Mouse (Mus musculus): Measurements from ENCODE around the gene Snx22.

DNA sequence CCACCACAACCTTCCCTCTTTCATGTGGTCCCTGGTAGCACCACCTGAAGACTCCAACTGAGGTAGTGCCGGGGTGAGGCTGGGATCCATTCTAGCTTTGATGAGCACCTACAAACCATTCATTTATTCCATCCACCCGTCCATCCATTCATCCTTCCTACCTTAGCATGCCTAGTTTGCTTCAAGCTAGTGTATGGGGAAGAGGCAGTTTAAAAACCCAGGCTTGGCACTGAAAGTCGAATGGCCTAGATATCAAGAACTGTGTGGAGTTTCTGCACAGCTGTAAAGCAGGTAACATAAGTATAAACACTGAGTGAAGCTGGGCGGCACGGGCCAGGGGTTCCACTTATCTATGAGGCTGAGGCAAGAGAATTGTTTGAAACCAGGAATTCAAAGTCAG, 632 bp upstream of the Snx22 start:
- TF ChIP-seq MXI1 (IDR thresholded peaks at IDR 0.05; ENCODE audit: low read depth, low read length), result no peak
- TF ChIP-seq CTCF (IDR thresholded peaks at IDR 0.05 in 2 of 3, conservative IDR thresholded peaks at IDR 0.05 in 1 of 3; ENCODE audit: control insufficient read depth in 1 of 3, insufficient read depth in 1 of 3, low read depth in 2 of 3, low read length in 3 of 3, poor library complexity in 1 of 3, severe bottlenecking in 1 of 3), result no peak
- TF ChIP-seq MAX (IDR thresholded peaks at IDR 0.05; ENCODE audit: low read length), result no peak
- no peak for TF ChIP-seq MAZ (IDR thresholded peaks at IDR 0.05; ENCODE audit: low read depth, low read length)
- no peak for TF ChIP-seq RAD21 (IDR thresholded peaks at IDR 0.05; ENCODE audit: low read depth, low read length)
- TF ChIP-seq HCFC1 (IDR thresholded peaks at IDR 0.05; ENCODE audit: low read depth, low read length), result no peak
- TF ChIP-seq TAL1 (IDR thresholded peaks at IDR 0.05; ENCODE audit: low read length), result no peak
- no peak for TF ChIP-seq POLR2A (IDR thresholded peaks at IDR 0.05; ENCODE audit: control insufficient read depth in 1 of 2, insufficient read depth in 1 of 2, low read depth in 1 of 2, low read length in 2 of 2, poor library complexity in 1 of 2)
- TF ChIP-seq E2F4 (IDR thresholded peaks at IDR 0.05; ENCODE audit: borderline replicate concordance, low read depth, low read length), result no peak
- no peak for TF ChIP-seq UBTF (IDR thresholded peaks at IDR 0.05; ENCODE audit: borderline replicate concordance, insufficient read depth, low read depth, low read length)
- no peak for TF ChIP-seq NRF1 (IDR thresholded peaks at IDR 0.05; ENCODE audit: insufficient read depth, low read depth, low read length, poor library complexity, severe bottlenecking)

Data from MEL (cell line).